Mouse (Mus musculus) bone marrow, adult 2 months (tissue): Measurements from ENCODE around the gene Armh3.

Experiments
- CTCF ChIP-seq: fragments of 200-500 bp; IDR thresholded peaks from 2 replicates; pipeline ENCODE4 v1.5.1; 2011; ENCODE audit warnings: low read length, control low read depth; ENCODE audit not compliant: control insufficient read depth, insufficient read depth
- POLR2A ChIP-seq: fragments of 200-500 bp; IDR thresholded peaks from 2 replicates; pipeline ENCODE4 v1.6.1; 2011; ENCODE audit warnings: low read depth, mild to moderate bottlenecking, control low read depth, low read length, borderline replicate concordance; ENCODE audit not compliant: control insufficient read depth

GRCm38 (mm10) chr19:45792404-45792803, 205.9 kb downstream of the Armh3 start:
- TF ChIP-seq POLR2A (no peak), CTCF (no peak)
